Mouse (Mus musculus): ENCODE measurements around the gene Vav1. TPM values are rescaled to one million over a fixed set of nuclear protein-coding genes. Genes with fewer than 3 reads are reported as not detected.
A peak's percentile ranks its signal among the peaks of the same experiment; 100 is the strongest.
"Not testable (repeated sequence)": the region's sequence is repeated elsewhere in the genome, so short reads cannot be mapped to it uniquely, and the experiment has no call there.

Gene Vav1
- polyA plus RNA-seq, 1 experiment from 2014 or later = 3.9 TPM

DNA sequence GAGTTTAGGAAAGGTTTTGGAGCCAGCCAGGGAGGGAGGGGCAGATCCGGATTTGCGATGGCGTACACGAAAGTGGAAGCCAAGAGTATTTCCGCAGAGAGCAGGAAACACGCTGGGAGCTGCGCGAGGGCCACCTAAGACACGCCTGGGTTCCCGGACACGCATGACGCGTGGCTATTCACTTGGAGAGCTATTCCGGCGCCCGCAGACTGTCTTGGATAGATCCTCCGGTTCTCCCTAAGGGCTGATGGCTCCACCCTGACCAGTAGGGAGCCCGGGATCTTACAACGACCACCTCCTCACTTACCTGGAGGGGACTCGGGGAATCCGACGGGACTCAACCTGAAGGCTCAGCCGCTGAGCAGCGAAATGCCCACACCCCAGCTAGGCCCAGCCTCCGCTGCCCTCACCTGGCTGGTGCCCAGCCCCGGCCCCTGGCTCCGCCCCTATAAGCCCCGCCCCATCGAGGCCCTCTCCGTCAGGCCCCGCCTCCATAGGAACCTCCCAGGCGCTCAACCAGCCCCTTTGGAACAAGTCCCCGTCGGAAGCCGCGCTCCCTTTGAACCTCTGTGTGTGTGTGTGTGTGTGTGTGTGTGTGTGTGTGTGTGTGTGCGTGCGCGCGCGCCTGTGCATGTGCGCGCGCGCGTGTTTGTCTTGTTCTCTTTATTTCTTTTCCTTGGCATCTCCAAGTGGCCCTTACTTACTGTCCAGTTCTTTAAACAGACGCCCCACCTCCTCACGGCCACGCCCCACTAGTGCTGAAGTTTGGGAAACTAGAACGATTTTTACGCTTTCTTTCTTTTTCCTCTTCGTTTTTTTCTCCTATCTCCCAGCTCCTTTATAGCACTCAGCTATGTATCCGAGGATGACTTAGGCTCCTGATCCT is 3.5 kb upstream of the Vav1 start:
- Histone ChIP-seq H3K27ac (ENCODE audit: low read length) (peak overlapping the region; percentile 60), H3K27me3 (ENCODE audit: control insufficient read depth, insufficient read depth, low read depth, low read length) (no peaks in the 10 kb centered on the region), H3K9ac (ENCODE audit: low read length) (peak overlapping the region; percentile 71), H3K9me3 (ENCODE audit: control insufficient read depth, low read length) (no peaks in the 10 kb centered on the region), H3K4me3 (ENCODE audit: low read length) (peak overlapping the region; percentile 65), H3K4me2 (ENCODE audit: low read depth, low read length) (peak overlapping the region; percentile 69), H3K4me1 (replicated peaks; ENCODE audit: control insufficient read depth, insufficient read depth, low read length) (peaks cover 5% of the 10 kb centered on the region; the same call in 1 of the 2 replicates), H3K36me3 (ENCODE audit: control insufficient read depth, insufficient read depth, low read length) (no peaks in the 10 kb centered on the region)
- ATAC-seq (ENCODE audit: low read depth) = peak; percentile 90
- WGBS = under 1% methylated on average over 46 of the region's 53 CpGs

DNA sequence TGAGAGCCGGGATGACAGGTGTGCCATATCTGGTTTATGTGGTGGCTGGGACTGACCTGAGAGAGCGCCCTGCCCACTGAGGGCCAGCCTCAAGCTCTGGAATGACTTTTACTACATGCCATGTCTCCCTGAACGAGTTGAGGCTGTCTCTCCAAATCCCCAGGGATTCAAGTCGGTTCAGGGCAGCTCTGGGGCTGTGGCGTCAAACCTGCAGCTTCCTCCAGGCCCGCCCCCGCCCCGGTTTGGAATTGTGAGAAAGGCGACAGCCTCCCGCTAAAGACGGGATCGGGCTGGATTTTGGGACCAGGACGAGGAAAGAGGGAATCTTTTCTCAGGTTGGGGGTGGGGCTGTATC is 2.9 kb upstream of the Vav1 start:
- Histone ChIP-seq H3K36me3 (ENCODE audit: control insufficient read depth, insufficient read depth, low read length) (no peaks in the 10 kb centered on the region), H3K4me3 (ENCODE audit: low read length) (peak overlapping the region; percentile 65), H3K27me3 (ENCODE audit: control insufficient read depth, insufficient read depth, low read depth, low read length) (no peaks in the 10 kb centered on the region), H3K4me1 (replicated peaks; ENCODE audit: control insufficient read depth, insufficient read depth, low read length) (peaks cover 5% of the 10 kb centered on the region; the same call in 1 of the 2 replicates), H3K4me2 (ENCODE audit: low read depth, low read length) (peak overlapping the region; percentile 69), H3K27ac (ENCODE audit: low read length) (0 out of 2 replicates have a peak overlapping the region, but pooled peaks have one; percentile 3), H3K9me3 (ENCODE audit: control insufficient read depth, low read length) (no peaks in the 10 kb centered on the region), H3K9ac (ENCODE audit: low read length) (peak overlapping the region; percentile 53)
- 3% methylated on average over 13 of the region's 13 CpGs for WGBS
- ATAC-seq (ENCODE audit: low read depth) = peak; percentile 4; the same call in 1 of the 2 replicates

DNA sequence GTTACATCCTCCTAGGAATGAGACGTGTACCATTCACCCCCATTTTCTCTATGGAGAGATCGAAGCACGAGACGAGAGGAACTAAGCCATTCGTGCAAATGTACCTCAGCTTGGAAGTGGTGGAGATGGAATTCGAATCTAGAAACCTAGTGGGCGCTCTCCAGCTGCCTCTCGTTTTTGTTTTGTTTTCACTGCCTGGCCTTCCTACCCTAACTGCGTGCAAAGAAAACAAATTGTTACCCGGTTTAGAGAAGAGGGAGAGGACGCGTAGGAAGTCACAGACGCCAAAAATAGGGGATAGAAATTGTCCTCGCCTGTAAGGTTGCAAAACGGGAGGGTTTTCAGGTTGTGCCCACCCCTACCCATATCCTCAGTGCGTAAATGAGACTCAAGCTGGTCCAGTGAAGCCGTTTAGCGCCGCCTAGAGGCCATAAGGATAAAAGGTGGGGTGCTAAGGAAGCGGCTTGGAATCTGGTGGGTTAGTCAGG is 2.2 kb upstream of the Vav1 start:
- Histone ChIP-seq H3K27me3 (ENCODE audit: control insufficient read depth, insufficient read depth, low read depth, low read length) (no peaks in the 10 kb centered on the region), H3K9ac (ENCODE audit: low read length) (peak overlapping the region; percentile 54; the same call in 1 of the 2 replicates), H3K27ac (ENCODE audit: low read length) (no peak overlapping the region), H3K4me3 (ENCODE audit: low read length) (peak overlapping the region; percentile 65), H3K4me1 (replicated peaks; ENCODE audit: control insufficient read depth, insufficient read depth, low read length) (peaks cover 5% of the 10 kb centered on the region; the same call in 1 of the 2 replicates), H3K36me3 (ENCODE audit: control insufficient read depth, insufficient read depth, low read length) (no peaks in the 10 kb centered on the region), H3K4me2 (ENCODE audit: low read depth, low read length) (peak overlapping the region; percentile 69), H3K9me3 (ENCODE audit: control insufficient read depth, low read length) (no peaks in the 10 kb centered on the region)
- ATAC-seq (ENCODE audit: low read depth) = peak; percentile 67
- under 1% methylated on average over 20 of the region's 20 CpGs for WGBS

DNA sequence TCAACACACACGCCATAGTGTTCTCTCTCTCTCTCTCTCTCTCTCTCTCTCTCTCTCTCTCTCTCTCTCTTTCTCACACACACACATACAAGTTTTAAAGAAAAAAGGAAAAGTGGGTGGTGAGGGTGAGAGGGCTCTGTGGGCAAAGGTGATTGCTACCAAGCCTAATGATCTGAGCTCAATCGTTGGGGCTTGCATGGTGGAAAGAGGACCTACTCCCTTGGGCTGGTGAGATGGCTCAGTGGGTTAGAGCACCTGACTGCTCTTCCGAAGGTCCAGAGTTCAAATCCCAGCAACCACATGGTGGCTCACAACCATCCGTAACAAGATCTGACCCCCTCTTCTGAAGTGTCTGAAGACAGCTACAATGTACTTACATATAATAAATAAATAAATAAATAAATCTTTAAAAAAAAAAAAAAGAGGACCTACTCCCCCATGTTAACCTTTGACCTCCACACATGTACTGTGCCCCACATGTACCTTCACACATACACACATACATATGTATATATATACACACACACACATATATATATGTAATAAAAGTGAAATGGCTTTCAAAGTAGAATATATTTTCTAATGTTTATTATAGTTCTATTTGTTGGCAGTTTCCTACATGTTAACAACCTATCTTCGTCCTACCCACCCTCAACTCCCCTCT is 1.2 kb upstream of the Vav1 start:
- H3K4me2 ChIP-seq (ENCODE audit: low read depth, low read length); ATAC-seq (ENCODE audit: low read depth); H3K4me3 ChIP-seq (ENCODE audit: low read length); H3K27ac ChIP-seq (ENCODE audit: low read length); H3K27me3 ChIP-seq (ENCODE audit: control insufficient read depth, insufficient read depth, low read depth, low read length); H3K9ac ChIP-seq (ENCODE audit: low read length); H3K4me1 ChIP-seq (replicated peaks; ENCODE audit: control insufficient read depth, insufficient read depth, low read length); H3K36me3 ChIP-seq (ENCODE audit: control insufficient read depth, insufficient read depth, low read length); H3K9me3 ChIP-seq (ENCODE audit: control insufficient read depth, low read length): not testable (repeated sequence)
- WGBS = 82% methylated on average over 4 of the region's 5 CpGs

DNA sequence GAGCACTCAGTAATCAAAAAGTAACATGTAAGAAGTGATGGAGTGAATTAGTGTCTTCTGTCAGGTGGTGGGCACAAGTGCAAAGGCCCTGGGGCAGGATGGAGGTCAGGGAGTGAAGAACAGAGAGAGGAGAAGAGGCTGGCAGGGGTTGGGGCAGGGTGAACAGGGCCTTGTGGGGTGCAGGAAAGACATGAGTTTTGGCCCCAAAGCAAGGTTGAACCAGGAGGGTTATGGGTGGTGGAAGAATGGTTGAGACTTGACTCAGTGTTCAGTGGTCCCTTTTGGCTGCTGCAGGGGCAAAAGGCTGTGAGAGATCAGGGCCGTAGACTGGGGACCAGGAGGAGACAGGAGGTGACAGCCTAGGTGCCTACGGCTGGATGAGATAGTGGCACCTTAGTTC is 363 bp upstream of the Vav1 start:
- Histone ChIP-seq H3K27ac (ENCODE audit: low read length) (no peak overlapping the region), H3K4me3 (ENCODE audit: low read length) (no peak overlapping the region), H3K4me1 (replicated peaks; ENCODE audit: control insufficient read depth, insufficient read depth, low read length) (peaks cover 5% of the 10 kb centered on the region; the same call in 1 of the 2 replicates), H3K9ac (ENCODE audit: low read length) (no peak overlapping the region), H3K4me2 (ENCODE audit: low read depth, low read length) (no peak overlapping the region), H3K27me3 (ENCODE audit: control insufficient read depth, insufficient read depth, low read depth, low read length) (no peaks in the 10 kb centered on the region), H3K36me3 (ENCODE audit: control insufficient read depth, insufficient read depth, low read length) (no peaks in the 10 kb centered on the region), H3K9me3 (ENCODE audit: control insufficient read depth, low read length) (no peaks in the 10 kb centered on the region)
- ATAC-seq (ENCODE audit: low read depth) = no peak
- WGBS = 86% methylated on average over 2 of the region's 2 CpGs

DNA sequence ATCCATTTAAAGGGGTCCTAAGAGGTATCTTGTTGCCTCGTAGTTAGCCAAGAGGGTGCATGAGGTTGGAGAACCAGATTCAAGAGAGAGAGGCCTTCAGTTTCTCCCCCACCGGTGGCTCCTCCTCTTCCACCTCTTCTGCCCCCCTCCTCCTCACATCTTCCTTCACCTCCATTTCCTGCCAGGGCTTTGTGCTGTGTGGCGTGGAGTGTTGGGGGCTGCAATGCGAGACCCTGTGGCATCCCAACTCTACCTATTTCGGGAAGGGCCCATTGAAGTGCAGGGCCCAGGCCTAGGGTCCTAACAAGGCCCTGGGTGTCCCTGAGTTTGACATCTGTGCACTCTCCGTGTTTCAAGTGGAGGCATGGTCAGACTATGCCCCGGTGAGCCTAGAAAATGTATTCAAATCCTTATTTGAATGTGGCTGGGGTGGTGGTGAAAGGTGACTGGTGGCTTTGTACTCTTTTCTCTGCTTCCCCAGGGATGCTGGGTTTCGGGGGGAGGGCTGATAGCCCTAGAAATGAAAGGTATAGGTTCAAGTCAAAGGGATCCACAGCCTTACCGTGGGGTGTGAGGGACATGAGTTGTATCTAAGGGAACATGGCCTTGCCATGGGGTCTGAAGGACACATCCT is 808 bp downstream of the Vav1 start:
- no peaks in the 10 kb centered on the region for H3K36me3 ChIP-seq (ENCODE audit: control insufficient read depth, insufficient read depth, low read length)
- no peaks in the 10 kb centered on the region for H3K9me3 ChIP-seq (ENCODE audit: control insufficient read depth, low read length)
- H3K27me3 ChIP-seq (ENCODE audit: control insufficient read depth, insufficient read depth, low read depth, low read length) = no peaks in the 10 kb centered on the region
- H3K4me2 ChIP-seq (ENCODE audit: low read depth, low read length) = no peak overlapping the region
- H3K9ac ChIP-seq (ENCODE audit: low read length) = no peak overlapping the region
- peaks cover 5% of the 10 kb centered on the region; the same call in 1 of the 2 replicates for H3K4me1 ChIP-seq (replicated peaks; ENCODE audit: control insufficient read depth, insufficient read depth, low read length)
- no peak overlapping the region for H3K4me3 ChIP-seq (ENCODE audit: low read length)
- no peak overlapping the region for H3K27ac ChIP-seq (ENCODE audit: low read length)
- no peak for ATAC-seq (ENCODE audit: low read depth)
- 47% methylated on average over 9 of the region's 9 CpGs for WGBS

DNA sequence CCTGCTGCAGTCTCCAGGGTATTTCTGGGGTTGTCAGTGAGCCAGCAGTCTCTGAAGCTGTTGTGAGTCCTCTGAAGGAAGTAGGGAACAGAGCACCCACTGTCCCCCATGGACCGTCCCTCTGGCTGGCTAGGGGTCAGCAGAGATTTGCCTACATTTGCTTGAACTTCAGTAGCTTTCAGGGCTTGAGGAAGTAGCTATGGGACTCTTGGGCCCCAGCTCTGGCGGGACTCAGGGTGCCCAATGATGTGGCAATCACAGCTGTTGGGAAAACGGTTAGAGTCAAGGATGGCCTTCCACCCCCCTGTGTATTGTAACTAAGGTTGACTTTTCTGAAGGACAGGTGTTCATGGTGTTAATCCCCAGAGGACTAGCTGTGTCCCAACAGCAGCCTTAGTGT is 1.5 kb downstream of the Vav1 start:
- Histone ChIP-seq H3K9ac (ENCODE audit: low read length) (no peak overlapping the region), H3K4me1 (replicated peaks; ENCODE audit: control insufficient read depth, insufficient read depth, low read length) (peaks cover 5% of the 10 kb centered on the region; the same call in 1 of the 2 replicates), H3K36me3 (ENCODE audit: control insufficient read depth, insufficient read depth, low read length) (no peaks in the 10 kb centered on the region), H3K27ac (ENCODE audit: low read length) (no peak overlapping the region), H3K4me2 (ENCODE audit: low read depth, low read length) (no peak overlapping the region), H3K9me3 (ENCODE audit: control insufficient read depth, low read length) (no peaks in the 10 kb centered on the region), H3K4me3 (ENCODE audit: low read length) (no peak overlapping the region), H3K27me3 (ENCODE audit: control insufficient read depth, insufficient read depth, low read depth, low read length) (no peaks in the 10 kb centered on the region)
- no peak for ATAC-seq (ENCODE audit: low read depth)
- 65% methylated on average over 3 of the region's 3 CpGs for whole genome bisulfite sequencing

DNA sequence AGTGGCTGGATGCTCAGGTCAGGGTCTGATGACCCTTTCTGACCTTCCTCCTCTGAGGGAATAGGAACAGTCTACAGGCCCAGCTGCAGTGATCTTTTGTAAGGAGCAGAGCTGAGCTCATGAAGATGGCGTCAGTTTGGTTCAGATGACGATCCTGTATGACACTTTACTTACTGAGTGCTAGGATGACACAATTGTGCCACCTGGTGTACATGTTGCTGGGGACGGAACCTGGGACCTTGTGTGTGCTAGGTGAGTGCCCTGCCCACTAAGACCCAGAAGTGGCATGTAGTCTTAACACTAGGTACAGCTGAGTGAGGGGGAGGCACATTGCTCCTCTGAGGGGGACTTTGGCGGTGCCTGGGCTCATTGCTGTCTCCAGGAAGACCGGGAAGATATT is 5.0 kb downstream of the Vav1 start:
- WGBS = 60% methylated on average over 5 of the region's 5 CpGs
- ATAC-seq (ENCODE audit: low read depth) = no peak
- Histone ChIP-seq H3K9me3 (ENCODE audit: control insufficient read depth, low read length) (no peaks in the 10 kb centered on the region), H3K4me3 (ENCODE audit: low read length) (no peak overlapping the region), H3K4me2 (ENCODE audit: low read depth, low read length) (no peak overlapping the region), H3K27me3 (ENCODE audit: control insufficient read depth, insufficient read depth, low read depth, low read length) (no peaks in the 10 kb centered on the region), H3K4me1 (replicated peaks; ENCODE audit: control insufficient read depth, insufficient read depth, low read length) (no peaks in the 10 kb centered on the region), H3K9ac (ENCODE audit: low read length) (no peak overlapping the region), H3K27ac (ENCODE audit: low read length) (no peak overlapping the region), H3K36me3 (ENCODE audit: control insufficient read depth, insufficient read depth, low read length) (no peaks in the 10 kb centered on the region)

DNA sequence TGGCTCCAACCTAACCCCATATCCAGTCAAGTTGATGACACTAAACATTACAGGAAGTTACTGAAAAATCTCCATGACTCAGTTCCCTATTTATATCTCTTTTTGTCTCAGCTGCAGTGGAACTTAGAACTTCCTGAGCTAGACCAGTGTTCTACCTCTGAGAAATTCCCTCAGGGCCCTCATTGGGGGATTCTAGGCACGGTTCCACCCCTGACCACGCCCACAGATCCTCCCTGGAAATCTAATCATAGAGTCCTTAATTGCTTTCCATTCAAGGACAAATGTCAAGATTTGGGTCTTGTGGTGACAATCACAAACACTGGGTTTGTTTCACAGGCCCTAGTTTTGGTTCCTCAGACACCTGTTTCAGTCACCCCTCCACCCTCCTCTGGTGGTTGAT is 6.2 kb downstream of the Vav1 start:
- no peak for ATAC-seq (ENCODE audit: low read depth)
- Histone ChIP-seq H3K27ac (ENCODE audit: low read length) (no peak overlapping the region), H3K27me3 (ENCODE audit: control insufficient read depth, insufficient read depth, low read depth, low read length) (no peaks in the 10 kb centered on the region), H3K9ac (ENCODE audit: low read length) (no peak overlapping the region), H3K4me3 (ENCODE audit: low read length) (no peak overlapping the region), H3K36me3 (ENCODE audit: control insufficient read depth, insufficient read depth, low read length) (no peaks in the 10 kb centered on the region), H3K4me2 (ENCODE audit: low read depth, low read length) (no peak overlapping the region), H3K4me1 (replicated peaks; ENCODE audit: control insufficient read depth, insufficient read depth, low read length) (no peaks in the 10 kb centered on the region), H3K9me3 (ENCODE audit: control insufficient read depth, low read length) (no peaks in the 10 kb centered on the region)
- 43% methylated on average over 2 of the region's 2 CpGs for WGBS
